Mouse (Mus musculus) forebrain, embryonic 16.5 days (tissue): ENCODE results near the gene Chd3. TPM values are rescaled to one million over a fixed set of nuclear protein-coding genes. Genes with fewer than 3 reads are reported as not detected.
"Not testable (repeated sequence)": the region's sequence is repeated elsewhere in the genome, so short reads cannot be mapped to it uniquely, and the experiment has no call there.

ENCODE experiments used
- ATAC-seq: fragments of 200-750 bp; cut with Nextera tagmentation; 2 replicates; pipeline ENCODE4 v1.8.0; 2017; ENCODE audit warnings: mild to moderate bottlenecking, moderate library complexity
- H3K27ac ChIP-seq: fragments of 300-500 bp; sonication (generic); 2 replicates; pipeline ENCODE4 v1.5.1; 2014; ENCODE audit warnings: low read length, control low read depth
- H3K27me3 ChIP-seq: fragments of 300-500 bp; sonication (generic); replicated peaks from 2 replicates; pipeline ENCODE4 v1.6.1; 2014; ENCODE audit warnings: low read length; ENCODE audit not compliant: control insufficient read depth, insufficient read depth
- H3K36me3 ChIP-seq: fragments of 300-500 bp; sonication (generic); 2 replicates; pipeline ENCODE4 v1.6.1; 2014; ENCODE audit not compliant: control insufficient read depth, insufficient read depth
- H3K4me1 ChIP-seq: fragments of 300-500 bp; sonication (generic); replicated peaks from 2 replicates; pipeline ENCODE4 v1.6.1; 2014; ENCODE audit warnings: low read length; ENCODE audit not compliant: control insufficient read depth, insufficient read depth
- H3K4me2 ChIP-seq: fragments of 300-500 bp; sonication (generic); 2 replicates; pipeline ENCODE4 v1.6.1; 2014; ENCODE audit warnings: mild to moderate bottlenecking, low read length, control low read depth
- H3K4me3 ChIP-seq: fragments of 300-500 bp; sonication (generic); replicated peaks from 2 replicates; pipeline ENCODE4 v1.5.1; 2014; ENCODE audit warnings: mild to moderate bottlenecking, low read length, control low read depth
- H3K9ac ChIP-seq: fragments of 300-500 bp; sonication (generic); replicated peaks from 2 replicates; pipeline ENCODE4 v1.6.1; 2014; ENCODE audit warnings: low read depth, low read length, control low read depth
- H3K9me3 ChIP-seq: fragments of 300-500 bp; sonication (generic); 2 replicates; pipeline ENCODE4 v1.6.1; 2016; ENCODE audit warnings: low read length; ENCODE audit not compliant: control insufficient read depth
- WGBS: fragments of 180-500 bp; shearing (Covaris S2); extraction: QIAGEN DNeasy Blood & Tissue Kit; methylation state at CpG from one replicate; pipeline ENCODE4 v1.1.7; 2014; 5-methylcytosine and 5-hydroxymethylcytosine counted together
- polyA plus RNA-seq: library from polyadenylated mRNA; unstranded; fragments of >200 nt; fragmentation: Nextera tagmentation; extraction: Ambion mirVana; gene quantifications from 2 replicates; pipeline ENCODE4 v1.2.1, GENCODE M21; 2015

The Chd3 gene
- polyA plus RNA-seq, 1 experiment from 2014 or later, result 146 TPM

- H3K9me3 ChIP-seq, result no peaks in the 10 kb centered on the region
- peaks cover 50% of the 10 kb centered on the region for H3K36me3 ChIP-seq
- no peak overlapping the region for H3K9ac ChIP-seq
- ATAC-seq, result no peak
- no peak overlapping the region for H3K4me3 ChIP-seq
- peaks cover 17% of the 10 kb centered on the region for H3K4me1 ChIP-seq
- no peak overlapping the region for H3K4me2 ChIP-seq
- H3K27ac ChIP-seq, result no peak overlapping the region
- 75% methylated on average over 25 of the region's 25 CpGs for WGBS
- H3K27me3 ChIP-seq, result no peaks in the 10 kb centered on the region
Observed at GRCm38 (mm10) chr11:69400083-69400850, 31.1 kb upstream of the Chd3 start.

DNA sequence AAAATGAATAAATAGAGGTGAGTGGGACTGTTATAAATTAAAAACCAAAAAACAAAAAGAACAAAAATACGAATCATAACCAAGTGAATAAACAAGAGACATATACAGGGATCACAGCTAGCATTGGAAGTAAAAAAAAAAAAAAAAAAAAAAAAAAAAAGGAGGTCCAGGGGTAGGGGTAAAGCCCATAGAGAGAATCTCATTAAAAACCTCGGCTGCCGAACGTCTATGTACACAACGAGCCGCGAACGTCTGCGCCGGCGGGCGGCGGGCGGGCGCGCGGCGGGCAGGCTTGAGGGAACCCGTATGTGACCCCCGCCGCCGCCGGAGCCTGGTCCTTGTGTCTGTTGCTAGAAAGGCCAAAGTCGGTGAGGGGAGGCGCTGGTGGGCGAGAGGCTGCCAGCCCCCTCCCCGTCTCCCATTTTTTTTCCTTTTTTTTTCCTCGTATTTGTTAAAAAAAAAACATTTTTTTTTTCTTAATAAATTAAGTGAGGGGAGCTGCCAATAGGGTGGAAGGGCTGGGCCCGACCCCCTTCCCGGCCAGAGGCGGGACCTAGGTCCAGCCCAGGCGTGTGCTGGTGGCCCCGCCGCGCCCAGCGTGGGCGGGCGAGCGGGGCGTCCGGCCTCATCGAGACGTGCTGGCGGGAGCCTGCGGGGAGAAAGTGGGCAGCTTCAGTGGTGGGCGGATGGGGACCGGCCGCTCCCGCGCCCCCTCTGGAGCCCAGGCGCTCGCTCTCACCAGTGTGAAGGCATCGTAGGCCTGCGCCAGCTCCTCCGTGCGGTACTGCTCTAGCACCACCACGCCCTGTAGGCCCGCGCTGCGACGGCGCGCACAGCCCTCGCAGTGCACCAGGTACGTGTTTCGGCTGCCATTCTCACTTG is 30.2 kb upstream of the Chd3 start:
- H3K4me3 ChIP-seq, result no peak overlapping the region
- H3K36me3 ChIP-seq, result peaks cover 44% of the 10 kb centered on the region
- H3K9ac ChIP-seq, result no peak overlapping the region
- no peak overlapping the region for H3K27ac ChIP-seq
- no peaks in the 10 kb centered on the region for H3K9me3 ChIP-seq
- H3K4me1 ChIP-seq, result peaks cover 19% of the 10 kb centered on the region
- WGBS, result 24% methylated on average over 66 of the region's 66 CpGs
- ATAC-seq, result no peak
- no peak overlapping the region for H3K4me2 ChIP-seq
- no peaks in the 10 kb centered on the region for H3K27me3 ChIP-seq

- WGBS, result 25% methylated on average over 21 of the region's 21 CpGs
- H3K4me1 ChIP-seq, result peaks cover 23% of the 10 kb centered on the region
- ATAC-seq, result no peak
- H3K9ac ChIP-seq, result no peak overlapping the region
- H3K4me2 ChIP-seq, result no peak overlapping the region
- no peaks in the 10 kb centered on the region for H3K27me3 ChIP-seq
- H3K9me3 ChIP-seq, result no peaks in the 10 kb centered on the region
- peaks cover 37% of the 10 kb centered on the region for H3K36me3 ChIP-seq
- no peak overlapping the region for H3K27ac ChIP-seq
- no peak overlapping the region for H3K4me3 ChIP-seq
Observed at GRCm38 (mm10) chr11:69398486-69399200, 29.4 kb upstream of the Chd3 start.

GRCm38 (mm10) chr11:69398059-69398458 is 28.9 kb upstream of the Chd3 start, which contains the start of gene Tmem88:
Gene Tmem88, minus strand, starts transcription at chr11:69398234.
- H3K4me3 ChIP-seq, result no peak within 1 kb of the TSS; the same call in 1 of the 2 replicates
- H3K27ac ChIP-seq, result no peak within 1 kb of the TSS
- H3K27me3 ChIP-seq, result no peaks in the 10 kb centered on the region
- H3K9ac ChIP-seq, result peak within 1 kb of the TSS; percentile 22; the same call in 1 of the 2 replicates
- ATAC-seq, result no peak
- H3K9me3 ChIP-seq, result no peaks in the 10 kb centered on the region
- 12% methylated on average over 14 of the region's 16 CpGs for WGBS
- H3K36me3 ChIP-seq, result peaks cover 31% of the 10 kb centered on the region
- peaks cover 23% of the 10 kb centered on the region for H3K4me1 ChIP-seq
- H3K4me2 ChIP-seq, result no peak within 1 kb of the TSS

- no peak for ATAC-seq
- no peaks in the 10 kb centered on the region for H3K9me3 ChIP-seq
- no peak overlapping the region for H3K4me2 ChIP-seq
- WGBS, result 14% methylated on average over 24 of the region's 24 CpGs
- H3K4me3 ChIP-seq, result no peak overlapping the region; the same call in 1 of the 2 replicates
- no peaks in the 10 kb centered on the region for H3K27me3 ChIP-seq
- H3K36me3 ChIP-seq, result peaks cover 29% of the 10 kb centered on the region
- H3K9ac ChIP-seq, result peak overlapping the region; percentile 22; the same call in 1 of the 2 replicates
- H3K27ac ChIP-seq, result no peak overlapping the region
- peaks cover 23% of the 10 kb centered on the region for H3K4me1 ChIP-seq
Observed at GRCm38 (mm10) chr11:69397581-69398057, 28.4 kb upstream of the Chd3 start.

GRCm38 (mm10) chr11:69396772-69397171 is 27.6 kb upstream of the Chd3 start:
- Histone ChIP-seq H3K27me3 (no peaks in the 10 kb centered on the region), H3K4me2 (peak overlapping the region; percentile 78), H3K27ac (no peak overlapping the region), H3K4me3 (no peak overlapping the region), H3K4me1 (peaks cover 23% of the 10 kb centered on the region), H3K36me3 (peaks cover 23% of the 10 kb centered on the region), H3K9me3 (no peaks in the 10 kb centered on the region), H3K9ac (0 out of 2 replicates have a peak overlapping the region, but pooled peaks have one; percentile 14)
- no peak for ATAC-seq
- 26% methylated on average over 11 of the region's 11 CpGs for WGBS

GRCm38 (mm10) chr11:69395634-69396373 is 26.6 kb upstream of the Chd3 start:
- no peaks in the 10 kb centered on the region for H3K27me3 ChIP-seq
- peak overlapping the region; percentile 97 for H3K9ac ChIP-seq
- H3K4me2 ChIP-seq, result peak overlapping the region; percentile 78
- peak; percentile 94 for ATAC-seq
- H3K4me3 ChIP-seq, result peak overlapping the region; percentile 65
- H3K4me1 ChIP-seq, result peaks cover 18% of the 10 kb centered on the region
- under 1% methylated on average over 48 of the region's 48 CpGs for WGBS
- no peaks in the 10 kb centered on the region for H3K9me3 ChIP-seq
- peak overlapping the region; percentile 99 for H3K27ac ChIP-seq
- H3K36me3 ChIP-seq, result peaks cover 13% of the 10 kb centered on the region

DNA sequence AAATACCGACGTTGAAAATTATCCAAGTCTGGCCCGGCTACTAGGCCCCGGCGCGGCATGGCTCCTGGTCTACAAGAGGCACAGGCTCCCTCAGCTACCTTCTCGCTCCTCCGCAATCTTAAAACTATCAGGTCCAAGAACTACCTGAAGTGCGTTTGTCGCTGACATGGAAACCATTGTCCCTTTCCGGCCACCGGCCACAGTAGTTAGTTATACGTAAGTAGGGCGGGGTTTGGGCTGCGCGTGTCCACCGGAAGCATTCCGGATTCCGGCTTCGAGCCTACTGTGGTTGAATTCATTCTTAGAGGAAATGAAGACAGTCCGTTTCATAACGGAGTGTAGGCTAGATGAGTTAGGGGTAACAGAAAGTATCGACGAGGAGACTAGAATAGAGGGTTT is 26.0 kb upstream of the Chd3 start, which contains the start of the genes Naa38 and Cyb5d1:
Naa38 (plus strand) TSS at position 253 of the 399 bp plus-strand sequence.
Cyb5d1 (minus strand) TSS at position 397 of the 399 bp plus-strand sequence.
- not testable (repeated sequence) for H3K27me3 ChIP-seq, H3K36me3 ChIP-seq, H3K9me3 ChIP-seq
- peak within 1 kb of the TSS; percentile 65 for H3K4me3 ChIP-seq
- H3K27ac ChIP-seq, result peak within 1 kb of the TSS; percentile 99
- ATAC-seq, result peak; percentile 77
- 0% methylated on average over 19 of the region's 24 CpGs for WGBS
- H3K4me1 ChIP-seq, result peaks cover 19% of the 10 kb centered on the region
- peak within 1 kb of the TSS; percentile 97 for H3K9ac ChIP-seq
- H3K4me2 ChIP-seq, result peak within 1 kb of the TSS; percentile 78
